Mouse (Mus musculus): Measurements from ENCODE around the gene Pik3c2g.
"Not testable (repeated sequence)": the region's sequence is repeated elsewhere in the genome, so short reads cannot be mapped to it uniquely, and the experiment has no call there.

Pik3c2g gene

DNA sequence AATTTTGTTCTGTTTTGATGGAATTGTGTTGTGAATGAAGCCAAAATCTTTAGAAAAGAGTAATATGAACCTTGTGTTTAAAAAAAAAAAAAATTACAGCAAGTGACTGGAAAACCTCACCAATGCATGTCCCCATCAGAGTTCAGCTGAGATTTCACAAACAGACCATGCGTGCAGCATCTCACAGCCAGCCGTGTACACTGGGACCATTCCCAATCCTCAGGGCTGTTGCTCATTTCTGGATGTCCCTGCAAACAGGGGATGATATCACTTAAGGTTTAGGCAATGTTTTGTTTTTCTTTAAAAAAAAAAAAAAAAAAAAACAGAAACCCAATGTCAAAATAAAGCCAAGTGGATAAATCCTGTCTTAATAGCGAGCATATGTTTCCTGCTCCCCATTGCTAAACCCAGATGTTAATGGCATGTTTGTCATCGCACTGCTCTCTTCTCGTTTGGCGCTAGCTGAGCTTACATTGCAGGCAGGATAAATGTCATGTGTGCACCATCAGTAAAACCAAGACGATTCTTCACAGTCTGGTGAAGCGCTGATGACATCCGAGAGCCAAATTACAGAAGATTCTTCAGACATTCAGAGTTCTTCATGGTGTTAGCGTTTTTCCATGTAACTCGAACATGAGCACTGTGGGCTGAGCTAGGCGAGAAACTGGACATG, 322.1 kb downstream of the Pik3c2g start:
- no peak for DNase-seq (ENCODE audit: low spot score)

DNA sequence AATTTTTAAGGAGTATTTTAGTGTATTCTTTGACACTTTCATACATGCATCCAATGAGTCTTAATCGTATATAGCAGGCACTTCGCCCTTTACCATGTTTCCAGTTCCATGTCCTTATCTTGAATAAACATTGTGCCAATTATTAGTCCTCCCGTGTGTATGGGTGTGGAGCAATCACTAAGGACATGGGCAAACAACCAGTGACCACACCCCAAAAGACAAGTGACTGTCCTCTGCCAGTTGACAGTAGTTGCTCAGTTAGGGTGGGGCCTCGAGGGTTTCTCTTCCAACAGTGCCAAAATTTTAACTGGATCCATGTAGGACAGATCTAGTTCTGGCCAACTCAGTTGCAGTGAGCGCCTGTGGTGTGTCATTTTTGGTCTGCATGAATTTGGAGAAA, 341.7 kb downstream of the Pik3c2g start:
- DNase-seq (ENCODE audit: low spot score): no peak

DNA sequence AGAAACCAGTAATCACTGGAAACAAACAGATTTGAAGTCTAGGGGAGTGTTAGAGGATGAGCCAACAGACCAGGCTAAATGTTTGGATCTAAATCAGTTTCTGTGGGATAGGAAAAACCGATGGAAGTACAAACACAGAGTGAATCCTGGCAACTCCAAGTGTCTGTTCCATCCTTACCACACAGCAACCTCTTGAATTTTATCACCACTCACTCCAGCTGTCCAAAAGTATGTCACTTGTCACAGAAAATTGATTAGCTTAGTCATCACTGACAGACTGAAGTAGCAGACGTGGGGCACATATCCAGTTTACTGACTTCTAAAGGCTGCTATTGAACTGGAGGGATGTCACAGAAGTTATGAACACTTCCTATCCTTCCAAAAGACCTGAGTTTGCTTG, 347.8 kb downstream of the Pik3c2g start:
- no peak for DNase-seq (ENCODE audit: low spot score)

DNA sequence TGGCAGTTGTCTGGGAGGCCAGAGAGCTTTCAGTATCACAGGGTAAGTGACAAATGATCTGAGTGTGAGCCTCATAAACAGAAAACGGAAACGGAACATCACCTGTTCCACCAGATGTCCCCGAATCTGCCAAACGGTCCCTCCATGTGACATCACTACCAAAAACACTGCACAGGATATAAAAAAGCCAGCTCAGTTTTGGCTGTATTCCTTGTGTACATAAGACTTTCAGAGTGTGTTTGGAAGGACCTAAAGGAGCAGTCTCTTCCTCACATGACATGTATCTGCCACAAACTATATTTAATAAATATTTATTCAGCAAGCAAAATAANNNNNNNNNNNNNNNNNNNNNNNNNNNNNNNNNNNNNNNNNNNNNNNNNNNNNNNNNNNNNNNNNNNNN, 350.6 kb downstream of the Pik3c2g start:
- not testable (repeated sequence) for DNase-seq (ENCODE audit: low spot score)

DNA sequence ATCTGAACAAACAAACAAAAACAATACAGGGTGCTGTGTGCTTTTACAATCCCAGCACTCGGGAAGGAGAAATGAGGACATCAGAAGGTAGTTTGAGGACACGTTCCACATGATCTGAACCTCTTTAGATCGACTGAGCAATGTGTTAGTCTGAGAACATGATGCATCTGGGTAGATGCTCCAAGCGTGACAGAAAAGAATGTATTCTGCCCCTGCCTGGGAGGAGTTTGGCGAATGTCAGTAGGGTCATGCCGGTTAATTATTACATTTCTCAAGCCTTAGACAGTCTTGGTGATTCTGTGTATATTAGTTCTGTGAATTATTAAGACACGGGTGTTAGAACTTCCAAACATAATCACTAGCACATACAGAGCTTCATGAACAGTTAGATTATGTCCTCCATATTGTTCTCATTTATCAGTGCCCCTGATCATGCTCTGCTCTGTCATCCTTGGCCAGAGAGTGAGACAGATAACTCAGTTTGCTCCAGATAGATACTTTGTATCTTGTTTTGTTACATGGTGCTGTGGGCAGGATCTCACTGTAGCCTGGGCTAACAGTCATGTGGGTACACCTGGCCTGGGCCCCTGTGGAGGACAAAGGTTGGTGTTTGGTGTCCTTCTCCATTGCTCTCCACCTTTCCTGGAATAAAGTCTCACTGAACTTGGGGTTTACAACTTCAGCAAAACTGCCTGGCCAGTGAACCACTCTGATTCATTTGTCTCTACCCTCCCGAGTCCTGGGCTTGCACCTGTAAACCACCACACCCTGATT, 360.3 kb downstream of the Pik3c2g start:
- no peak for DNase-seq (ENCODE audit: low spot score)

DNA sequence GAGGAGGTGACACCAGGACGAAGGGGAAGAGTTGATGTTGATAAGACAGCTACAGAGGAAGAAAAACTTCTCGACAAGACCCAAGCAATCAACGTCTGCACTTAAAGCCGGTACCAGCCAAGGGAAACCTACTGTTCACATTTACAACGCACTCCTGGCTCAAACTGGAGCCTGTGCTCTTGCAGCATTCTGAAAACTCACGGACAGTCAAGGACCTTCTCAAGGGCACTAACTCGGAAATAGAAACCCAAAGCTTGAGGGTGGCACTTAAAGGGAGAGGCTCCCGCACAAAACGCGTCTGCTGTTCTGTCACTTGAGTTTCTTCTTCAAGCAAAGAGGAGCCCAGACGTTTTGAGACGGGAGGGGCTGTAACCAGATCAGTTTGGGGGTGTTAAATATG, 366.6 kb downstream of the Pik3c2g start:
- no peak for DNase-seq (ENCODE audit: low spot score)

DNA sequence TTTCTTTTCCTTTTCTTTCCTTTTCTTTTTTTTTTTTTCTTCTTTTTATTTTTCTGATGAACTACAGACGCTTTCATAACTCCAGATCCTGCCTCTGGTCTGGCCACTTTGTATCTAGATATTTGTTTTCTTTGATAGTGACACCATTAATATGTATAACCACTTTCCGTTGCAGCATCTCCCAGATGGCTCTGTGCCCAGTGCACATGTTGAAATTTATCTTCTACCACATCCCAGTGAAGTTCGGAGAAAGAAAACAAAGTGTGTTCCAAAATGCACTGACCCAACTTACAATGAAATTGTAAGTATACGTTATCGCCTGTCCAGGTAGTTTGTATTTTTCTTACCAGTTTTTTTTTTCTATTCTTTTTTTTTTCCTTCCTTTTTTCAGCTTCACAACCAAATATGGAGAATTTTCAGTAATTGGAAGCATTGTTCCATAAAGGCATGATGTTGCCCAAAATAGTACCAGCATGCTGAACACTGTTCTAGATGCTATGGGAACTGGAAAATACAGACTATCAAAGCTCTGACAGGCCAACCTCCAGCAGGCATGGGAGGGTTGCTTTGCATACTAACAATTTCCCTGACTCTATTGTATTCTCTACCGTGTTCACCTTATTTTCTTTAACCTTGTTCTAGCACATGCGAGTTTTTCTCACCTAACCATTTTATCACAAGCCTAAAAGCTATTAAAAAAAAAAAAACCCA, 370.7 kb downstream of the Pik3c2g start:
- no peak for DNase-seq (ENCODE audit: low spot score)

DNA sequence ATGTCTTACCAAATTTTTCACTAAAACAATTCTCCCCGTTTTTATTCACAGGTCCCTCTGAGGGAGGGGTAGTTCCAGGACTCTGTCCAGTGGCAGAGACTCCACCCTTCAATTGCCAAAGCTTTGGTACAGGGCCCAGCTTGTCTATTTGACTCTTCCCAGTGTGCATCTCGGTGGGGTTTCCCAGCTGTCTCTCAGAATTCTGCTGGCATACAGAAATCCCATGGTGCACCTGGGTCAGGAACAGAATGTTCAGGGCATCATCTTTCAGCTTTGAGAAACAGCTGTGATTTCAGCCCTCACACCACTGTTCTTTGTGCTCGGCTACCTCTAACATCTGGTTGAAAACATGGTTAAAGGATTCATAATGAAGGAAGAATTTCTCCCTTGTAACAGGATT, 376.8 kb downstream of the Pik3c2g start:
- DNase-seq (ENCODE audit: low spot score): no peak

DNA sequence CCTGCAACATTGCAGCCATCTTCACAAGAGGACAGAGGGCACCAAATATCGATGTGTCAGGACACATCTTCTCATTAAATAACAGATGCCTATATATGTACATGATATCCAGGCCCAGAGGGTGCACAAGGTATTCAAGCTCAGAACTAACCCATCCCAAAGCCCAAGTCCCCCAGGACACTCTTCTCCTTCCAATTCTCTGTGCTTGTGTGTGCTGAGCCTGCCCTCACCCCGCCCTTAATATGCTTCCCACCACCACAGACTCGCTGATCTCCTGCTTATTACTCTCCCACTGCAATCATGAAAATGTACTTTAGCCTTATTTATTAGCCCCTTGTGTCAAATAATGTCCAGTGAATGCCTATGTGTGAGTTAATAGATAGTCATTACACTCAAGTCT, 377.9 kb downstream of the Pik3c2g start:
- no peak for DNase-seq (ENCODE audit: low spot score)

DNA sequence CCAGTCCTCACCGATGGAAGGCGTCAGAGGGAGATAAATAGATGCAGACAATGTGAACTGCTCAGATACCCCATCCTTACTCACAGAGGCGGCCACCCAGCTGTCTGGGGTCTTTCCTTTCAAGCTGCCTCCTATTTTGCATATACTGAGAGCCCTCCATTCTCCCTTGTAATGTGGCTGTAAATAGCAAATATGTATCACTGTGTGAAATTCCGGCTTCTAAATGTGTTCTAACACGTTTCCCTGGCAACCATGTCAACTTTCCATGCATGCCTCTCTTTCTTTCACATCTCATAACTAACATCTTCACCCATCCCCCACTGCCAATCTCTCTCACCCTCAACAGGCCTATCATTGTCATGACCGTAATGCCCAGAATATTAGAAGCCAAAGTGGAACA, 379.7 kb downstream of the Pik3c2g start:
- DNase-seq (ENCODE audit: low spot score): no peak

DNA sequence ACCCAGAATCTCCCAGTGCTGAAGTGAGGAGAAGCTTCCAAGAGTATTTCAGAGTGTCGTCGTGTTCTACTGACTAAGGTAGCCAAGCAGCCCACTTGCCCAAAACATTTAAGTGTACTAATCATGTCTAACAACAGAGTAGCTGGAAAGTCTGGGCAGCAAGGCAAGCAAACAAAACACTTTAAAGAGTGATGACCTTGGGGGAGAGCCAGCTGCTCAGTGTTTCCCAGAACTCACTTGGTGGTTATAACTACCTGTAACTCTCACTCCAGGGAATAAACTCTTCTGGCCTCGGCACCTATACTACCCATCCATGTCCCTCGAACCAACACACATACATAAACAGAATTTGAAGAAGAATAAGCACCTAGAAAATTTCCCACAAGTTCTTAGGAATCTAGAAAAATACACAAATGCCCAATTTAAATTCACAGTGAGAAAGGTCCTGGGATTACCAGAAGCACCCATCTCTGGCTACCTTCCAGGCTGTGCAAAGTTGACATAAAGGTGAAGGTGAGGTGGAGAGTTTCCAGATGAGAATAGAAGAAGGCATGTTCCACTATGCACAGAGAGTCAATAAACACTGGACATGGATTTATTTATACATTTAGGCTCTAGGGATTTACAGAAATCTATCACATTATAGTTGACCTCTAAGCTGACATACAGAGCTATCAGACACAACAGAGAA, 384.7 kb downstream of the Pik3c2g start:
- DNase-seq (ENCODE audit: low spot score): no peak

DNA sequence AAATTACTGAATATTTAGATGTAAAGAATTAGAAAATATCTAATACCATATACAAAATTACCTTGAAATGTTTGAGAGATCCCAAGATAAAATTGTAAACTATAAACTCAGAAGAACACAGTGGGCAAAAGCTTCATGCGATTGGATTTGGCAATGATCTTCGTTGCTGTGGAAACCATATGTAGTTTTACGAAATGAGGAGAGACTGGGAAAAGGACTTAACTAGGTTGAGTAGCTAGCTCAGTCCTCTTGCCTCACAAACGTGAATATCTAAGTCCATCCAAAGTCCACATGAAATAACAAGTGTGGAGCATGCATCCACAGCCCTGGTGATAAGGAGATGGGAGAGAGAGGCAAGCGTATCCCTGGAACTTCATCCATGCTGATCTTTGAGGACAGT, 387.6 kb downstream of the Pik3c2g start:
- DNase-seq (ENCODE audit: low spot score): no peak

DNA sequence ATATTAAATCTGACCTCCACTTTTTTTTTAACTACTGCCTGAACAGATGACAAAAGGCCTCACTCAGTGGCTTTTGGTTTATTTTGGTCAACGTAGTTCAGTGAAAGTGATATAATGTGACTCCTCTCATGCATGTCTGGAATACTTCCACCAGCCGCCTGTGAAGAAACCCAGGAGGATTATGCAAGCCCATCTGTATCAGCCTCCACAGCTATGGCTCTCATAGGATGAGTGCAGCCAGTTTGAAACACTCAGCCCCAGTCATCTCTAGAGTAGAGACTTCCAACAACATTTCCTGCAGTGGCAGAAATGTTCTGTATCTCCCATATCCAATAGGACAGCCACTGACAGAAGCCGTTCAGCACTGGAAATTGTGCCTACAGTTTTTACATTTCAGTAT, 391.1 kb downstream of the Pik3c2g start:
- no peak for DNase-seq (ENCODE audit: low spot score)

DNA sequence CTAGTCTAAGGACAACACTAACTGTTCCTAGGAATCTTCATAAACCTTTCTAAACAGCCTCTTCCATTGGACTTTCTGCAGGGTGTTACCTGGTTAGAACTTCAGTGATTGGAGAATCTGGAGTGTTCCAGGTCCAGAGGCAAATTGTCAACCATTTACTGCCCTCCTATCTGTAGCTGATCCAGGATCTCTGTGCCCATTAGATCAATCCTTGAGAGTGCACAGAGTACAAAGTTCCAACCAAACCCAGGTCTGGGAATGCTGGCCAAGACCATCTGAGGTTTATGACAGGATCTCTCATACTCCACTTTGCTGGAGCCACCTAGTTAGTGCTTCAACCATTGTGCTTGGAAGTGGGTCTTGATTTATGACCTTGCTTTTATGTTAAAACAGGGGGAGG, 394.0 kb downstream of the Pik3c2g start:
- DNase-seq (ENCODE audit: low spot score): no peak

DNA sequence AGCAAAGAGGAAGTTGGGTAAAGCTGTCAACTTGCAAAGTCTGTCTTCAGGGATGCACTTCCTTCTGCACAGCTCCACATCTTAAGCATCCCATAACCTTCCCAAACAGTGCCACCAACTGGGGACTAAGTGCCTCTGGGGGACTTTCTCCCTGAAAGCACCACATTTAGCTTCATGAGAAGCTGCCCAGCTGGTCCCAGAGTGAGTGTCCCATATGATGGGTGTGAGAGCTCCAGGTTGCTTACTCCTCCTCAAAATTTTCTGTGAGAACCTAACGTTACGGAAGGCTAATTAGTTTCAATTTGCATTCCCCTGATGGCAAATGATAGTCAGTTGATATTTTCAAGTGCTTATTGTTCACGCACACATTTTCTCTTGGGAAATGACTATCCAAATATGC, 397.0 kb downstream of the Pik3c2g start:
- DNase-seq (ENCODE audit: low spot score): no peak

DNA sequence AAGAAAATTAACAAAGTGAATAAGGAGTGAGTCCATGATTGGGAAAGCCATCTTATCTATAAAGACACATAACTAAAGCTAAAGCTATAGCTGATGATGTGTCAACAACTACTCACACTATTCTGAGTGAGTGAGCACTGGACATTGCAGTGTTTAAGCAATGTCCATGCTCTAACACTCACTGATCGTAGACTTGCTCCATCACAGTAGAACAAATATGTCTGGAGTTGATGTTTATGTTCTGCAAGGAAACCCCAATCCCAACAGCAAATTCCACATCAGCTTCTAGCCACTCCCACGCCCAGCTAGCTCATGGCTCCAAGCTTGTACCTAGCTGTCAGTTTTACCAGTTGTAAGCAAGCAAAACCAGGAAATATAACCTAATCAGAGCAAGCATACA, 399.5 kb downstream of the Pik3c2g start:
- no peak for DNase-seq (ENCODE audit: low spot score)

DNA sequence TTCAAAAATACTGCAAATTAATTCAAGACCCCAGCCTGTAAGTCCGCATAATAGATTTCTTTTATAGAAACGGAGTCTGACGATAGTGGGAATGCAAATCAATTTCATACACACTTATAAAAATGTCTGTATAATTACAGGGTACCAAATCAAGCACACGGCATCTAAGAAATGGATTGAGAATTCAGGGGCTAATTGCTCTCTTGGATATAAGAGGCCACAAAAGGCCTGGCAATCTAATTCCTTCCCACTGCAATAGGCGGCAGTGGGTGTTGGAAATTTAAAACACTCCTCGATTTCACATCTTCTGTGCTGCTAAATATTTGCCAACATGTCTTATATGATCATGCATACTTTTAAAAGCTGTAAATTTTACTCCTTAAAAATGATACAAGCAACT, 402.1 kb downstream of the Pik3c2g start:
- no peak for DNase-seq (ENCODE audit: low spot score)

DNA sequence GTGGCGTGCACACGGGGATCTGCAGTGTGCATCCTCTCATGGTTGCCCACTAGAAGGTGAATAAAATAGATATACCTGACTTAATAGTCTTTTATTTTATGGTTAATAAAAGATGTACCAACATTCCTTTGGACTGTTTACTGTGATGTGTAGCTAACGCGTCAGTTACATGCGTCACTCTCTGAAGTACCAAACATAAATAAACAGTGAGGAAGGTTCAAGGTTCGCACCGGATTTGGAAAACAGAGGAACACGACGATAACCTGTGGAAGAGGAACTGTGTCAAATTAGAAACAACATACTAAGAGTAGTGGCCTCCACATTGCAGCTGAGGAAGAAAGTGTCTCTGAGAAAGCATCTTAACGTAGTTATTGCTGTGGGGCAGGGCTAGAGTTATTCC, 402.6 kb downstream of the Pik3c2g start:
- no peak for DNase-seq (ENCODE audit: low spot score)

DNA sequence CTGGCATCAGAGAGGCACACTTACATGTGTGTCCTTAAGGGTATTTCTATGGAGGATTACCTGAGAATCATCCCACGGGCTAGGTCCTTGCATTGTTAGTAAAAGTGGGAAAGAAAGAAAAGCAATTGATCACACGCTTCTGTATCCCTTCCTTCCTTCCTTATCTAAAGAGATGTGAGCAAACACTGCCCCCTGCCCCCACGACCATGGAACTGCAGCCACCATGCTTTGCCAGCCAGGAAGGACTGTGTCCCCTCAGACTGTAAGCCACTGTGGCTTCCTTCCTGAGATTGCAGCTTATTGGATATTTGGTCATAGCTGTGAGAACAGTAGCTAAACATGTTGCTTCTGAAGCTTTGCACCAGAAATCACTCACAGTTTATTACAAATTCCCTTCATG, 418.2 kb downstream of the Pik3c2g start:
- no peak for DNase-seq (ENCODE audit: low spot score)

Data from c-Kit-positive CD71-positive TER-119-positive erythroid progenitor cells, embryonic 14.5 days (primary cell).